Mouse (Mus musculus) heart, embryonic 16.5 days (tissue): ENCODE measurements around the gene Sh3d21. TPM values are rescaled to one million over a fixed set of nuclear protein-coding genes. Genes with fewer than 3 reads are reported as not detected.

Experiments used
- ATAC-seq: fragments of 200-750 bp; cut with Nextera tagmentation; replicated peaks from 2 replicates; pipeline ENCODE4 v1.8.0; 2017; ENCODE audit warnings: moderate number of reproducible peaks; ENCODE audit not compliant: insufficient read depth, low FRiP score; ENCODE audit errors: extremely low read depth
- H3K27ac ChIP-seq: fragments of 300-500 bp; sonication (generic); 2 replicates; pipeline ENCODE4 v1.5.1; 2014; ENCODE audit warnings: mild to moderate bottlenecking, low read length, control low read depth, moderate library complexity
- H3K27me3 ChIP-seq: fragments of 300-500 bp; sonication (generic); 2 replicates; pipeline ENCODE4 v1.6.1; 2014; ENCODE audit warnings: low read length, mixed read lengths; ENCODE audit not compliant: control insufficient read depth, insufficient read depth
- H3K36me3 ChIP-seq: fragments of 300-500 bp; sonication (generic); 2 replicates; pipeline ENCODE4 v1.6.1; 2014; ENCODE audit not compliant: control insufficient read depth, insufficient read depth
- H3K4me1 ChIP-seq: fragments of 300-500 bp; sonication (generic); 2 replicates; pipeline ENCODE4 v1.6.1; 2014; ENCODE audit warnings: low read length, mixed read lengths; ENCODE audit not compliant: control insufficient read depth, insufficient read depth
- H3K4me2 ChIP-seq: fragments of 300-500 bp; sonication (generic); 2 replicates; pipeline ENCODE4 v1.6.1; 2014; ENCODE audit warnings: low read depth, mild to moderate bottlenecking, control low read depth, low read length
- H3K4me3 ChIP-seq: fragments of 300-500 bp; sonication (generic); 2 replicates; pipeline ENCODE4 v1.5.1; 2014; ENCODE audit warnings: mild to moderate bottlenecking, control low read depth, low read length
- H3K9ac ChIP-seq: fragments of 300-500 bp; sonication (generic); 2 replicates; pipeline ENCODE4 v1.6.1; 2014; ENCODE audit warnings: low read length, control low read depth
- H3K9me3 ChIP-seq: fragments of 300-500 bp; sonication (generic); replicated peaks from 2 replicates; pipeline ENCODE4 v1.6.1; 2016; ENCODE audit warnings: low read length; ENCODE audit not compliant: control insufficient read depth
- WGBS: fragments of 180-500 bp; shearing (Covaris S2); extraction: QIAGEN DNeasy Blood & Tissue Kit; methylation state at CpG from one replicate; pipeline ENCODE4 v1.1.7; 2014; 5-methylcytosine and 5-hydroxymethylcytosine counted together
- polyA plus RNA-seq: library from polyadenylated mRNA; unstranded; fragments of >200 nt; fragmentation: Nextera tagmentation; extraction: Ambion mirVana; gene quantifications from 2 replicates; pipeline ENCODE4 v1.2.1, GENCODE M21; 2015

Gene Sh3d21
- polyA plus RNA-seq, 1 experiment from 2014 or later = 2.7 TPM

GRCm38 (mm10) chr4:126151701-126152440 is 11.4 kb downstream of the Sh3d21 start:
- H3K9ac ChIP-seq = no peak overlapping the region
- peaks cover 32% of the 10 kb centered on the region for H3K4me1 ChIP-seq
- H3K9me3 ChIP-seq = no peaks in the 10 kb centered on the region
- no peak overlapping the region for H3K4me2 ChIP-seq
- no peak for ATAC-seq
- WGBS = 69% methylated on average over 16 of the region's 16 CpGs
- H3K27ac ChIP-seq = no peak overlapping the region
- no peak overlapping the region for H3K4me3 ChIP-seq
- H3K27me3 ChIP-seq = no peaks in the 10 kb centered on the region
- no peaks in the 10 kb centered on the region; the same call in 1 of the 2 replicates for H3K36me3 ChIP-seq

- H3K27me3 ChIP-seq = no peaks in the 10 kb centered on the region
- WGBS = 66% methylated on average over 6 of the region's 6 CpGs
- H3K27ac ChIP-seq = peak overlapping the region; percentile 71
- ATAC-seq = no peak
- H3K9me3 ChIP-seq = no peaks in the 10 kb centered on the region
- H3K9ac ChIP-seq = peak overlapping the region; percentile 28; the same call in 1 of the 2 replicates
- H3K36me3 ChIP-seq = no peaks in the 10 kb centered on the region; the same call in 1 of the 2 replicates
- H3K4me2 ChIP-seq = peak overlapping the region; percentile 81
- H3K4me1 ChIP-seq = peaks cover 32% of the 10 kb centered on the region
- 0 out of 2 replicates have a peak overlapping the region, but pooled peaks have one; percentile 69 for H3K4me3 ChIP-seq
Observed at GRCm38 (mm10) chr4:126150949-126151320, 12.4 kb downstream of the Sh3d21 start.

- H3K4me2 ChIP-seq = peak overlapping the region; percentile 81
- 41% methylated on average over 16 of the region's 16 CpGs for WGBS
Observed at GRCm38 (mm10) chr4:126150297-126150948, 12.9 kb downstream of the Sh3d21 start.

GRCm38 (mm10) chr4:126149798-126150197 is 13.5 kb downstream of the Sh3d21 start:
- Histone ChIP-seq H3K4me1 (peaks cover 30% of the 10 kb centered on the region), H3K9me3 (no peaks in the 10 kb centered on the region), H3K4me2 (peak overlapping the region; percentile 81), H3K27me3 (no peaks in the 10 kb centered on the region), H3K36me3 (no peaks in the 10 kb centered on the region; the same call in 1 of the 2 replicates), H3K4me3 (peak overlapping the region; percentile 69), H3K9ac (peak overlapping the region; percentile 33; the same call in 1 of the 2 replicates), H3K27ac (peak overlapping the region; percentile 71)
- ATAC-seq = no peak
- WGBS = 48% methylated on average over 10 of the region's 10 CpGs

More at GRCm38 (mm10) chr4:126150297-126150948, 12.9 kb downstream of the Sh3d21 start:
- Histone ChIP-seq H3K36me3 (no peaks in the 10 kb centered on the region; the same call in 1 of the 2 replicates), H3K9ac (peak overlapping the region; percentile 28; the same call in 1 of the 2 replicates), H3K4me3 (peak overlapping the region; percentile 69), H3K9me3 (no peaks in the 10 kb centered on the region), H3K4me1 (peaks cover 32% of the 10 kb centered on the region), H3K27me3 (no peaks in the 10 kb centered on the region), H3K27ac (peak overlapping the region; percentile 71)
- peak; percentile 55 for ATAC-seq

- ATAC-seq = no peak
- 22% methylated on average over 42 of the region's 42 CpGs for WGBS
- H3K27me3 ChIP-seq = no peaks in the 10 kb centered on the region
- peak overlapping the region; percentile 69 for H3K4me3 ChIP-seq
- peak overlapping the region; percentile 81 for H3K4me2 ChIP-seq
- no peaks in the 10 kb centered on the region; the same call in 1 of the 2 replicates for H3K36me3 ChIP-seq
- H3K9ac ChIP-seq = peak overlapping the region; percentile 80
- peak overlapping the region; percentile 82 for H3K27ac ChIP-seq
- no peaks in the 10 kb centered on the region for H3K9me3 ChIP-seq
- H3K4me1 ChIP-seq = peaks cover 30% of the 10 kb centered on the region
Observed at GRCm38 (mm10) chr4:126149041-126149676, 14.1 kb downstream of the Sh3d21 start.

GRCm38 (mm10) chr4:126148161-126148961 is 14.9 kb downstream of the Sh3d21 start:
- Histone ChIP-seq H3K4me2 (peak overlapping the region; percentile 81), H3K9ac (peak overlapping the region; percentile 80), H3K4me1 (peaks cover 30% of the 10 kb centered on the region), H3K4me3 (peak overlapping the region; percentile 69), H3K9me3 (no peaks in the 10 kb centered on the region), H3K27ac (peak overlapping the region; percentile 82), H3K27me3 (no peaks in the 10 kb centered on the region), H3K36me3 (no peaks in the 10 kb centered on the region; the same call in 1 of the 2 replicates)
- WGBS = 2% methylated on average over 61 of the region's 67 CpGs
- peak; percentile 77 for ATAC-seq

GRCm38 (mm10) chr4:126147533-126148160 is 15.6 kb downstream of the Sh3d21 start, which contains the start of gene Eva1b:
Eva1b (plus strand) TSS chr4:126147744.
- no peaks in the 10 kb centered on the region for H3K27me3 ChIP-seq
- H3K4me2 ChIP-seq = peak within 1 kb of the TSS; percentile 81
- peak; percentile 56 for ATAC-seq
- H3K4me3 ChIP-seq = peak within 1 kb of the TSS; percentile 69
- WGBS = 5% methylated on average over 24 of the region's 24 CpGs
- peak within 1 kb of the TSS; percentile 80 for H3K9ac ChIP-seq
- no peaks in the 10 kb centered on the region; the same call in 1 of the 2 replicates for H3K36me3 ChIP-seq
- peak within 1 kb of the TSS; percentile 82 for H3K27ac ChIP-seq
- H3K4me1 ChIP-seq = peaks cover 30% of the 10 kb centered on the region
- no peaks in the 10 kb centered on the region for H3K9me3 ChIP-seq
